Mouse (Mus musculus): ENCODE measurements at regions not wholly inside any gene's neighbourhood (a gene's known extent, or its start where the extent isn't known, plus 50 kb on each side); places are given as distances from the start of the nearest gene placed in this dataset.

- DNase-seq (ENCODE audit: low spot score in 2 of 2): no peak
These were observed 354.3 kb upstream of the Pik3r1 start for GRCm38 (mm10) chr13:102122341-102122740.

GRCm38 (mm10) chr13:102127933-102128430, 360.0 kb upstream of the Pik3r1 start:
- DNase-seq (ENCODE audit: low spot score in 2 of 2): no peak

GRCm38 (mm10) chr13:102131459-102131858, 363.4 kb upstream of the Pik3r1 start:
- no peak for DNase-seq (ENCODE audit: low spot score in 2 of 2)

GRCm38 (mm10) chr13:102132154-102132553, 364.1 kb upstream of the Pik3r1 start:
- no peak for DNase-seq (ENCODE audit: low spot score in 2 of 2)

GRCm38 (mm10) chr13:102132696-102133095, 364.7 kb upstream of the Pik3r1 start:
- DNase-seq (ENCODE audit: low spot score in 2 of 2): no peak

GRCm38 (mm10) chr13:102135210-102135609, 367.2 kb upstream of the Pik3r1 start:
- no peak for DNase-seq (ENCODE audit: low spot score in 2 of 2)

GRCm38 (mm10) chr13:102142986-102143385, 375.0 kb upstream of the Pik3r1 start:
- no peak for DNase-seq (ENCODE audit: low spot score in 2 of 2)

- DNase-seq (ENCODE audit: low spot score in 2 of 2): no peak
These were observed 375.8 kb upstream of the Pik3r1 start for GRCm38 (mm10) chr13:102143848-102144247.

- no peak for DNase-seq (ENCODE audit: low spot score in 2 of 2)
These were observed 380.0 kb upstream of the Pik3r1 start for GRCm38 (mm10) chr13:102148039-102148438.

- DNase-seq (ENCODE audit: low spot score in 2 of 2): no peak
These were observed 386.0 kb upstream of the Pik3r1 start for GRCm38 (mm10) chr13:102153785-102154608.

GRCm38 (mm10) chr13:102154609-102154899, 386.5 kb upstream of the Pik3r1 start:
- no peak for DNase-seq (ENCODE audit: low spot score in 2 of 2)

- no peak for DNase-seq (ENCODE audit: low spot score in 2 of 2)
These were observed 389.5 kb upstream of the Pik3r1 start for GRCm38 (mm10) chr13:102157369-102158130.

GRCm38 (mm10) chr13:102173382-102174234, 405.6 kb upstream of the Pik3r1 start:
- DNase-seq (ENCODE audit: low spot score in 2 of 2): no peak

- no peak for DNase-seq (ENCODE audit: low spot score in 2 of 2)
These were observed 406.4 kb upstream of the Pik3r1 start for GRCm38 (mm10) chr13:102174431-102174830.

GRCm38 (mm10) chr13:102174896-102175295, 406.9 kb upstream of the Pik3r1 start:
- no peak for DNase-seq (ENCODE audit: low spot score in 2 of 2)

- DNase-seq (ENCODE audit: low spot score in 2 of 2): no peak
These were observed 407.4 kb upstream of the Pik3r1 start for GRCm38 (mm10) chr13:102175406-102175805.

- DNase-seq (ENCODE audit: low spot score in 2 of 2): no peak
These were observed 408.4 kb upstream of the Pik3r1 start for GRCm38 (mm10) chr13:102176456-102176855.

GRCm38 (mm10) chr13:102194716-102195115, 426.7 kb upstream of the Pik3r1 start:
- DNase-seq (ENCODE audit: low spot score in 2 of 2): no peak

GRCm38 (mm10) chr13:102202301-102202700, 434.3 kb upstream of the Pik3r1 start:
- DNase-seq (ENCODE audit: low spot score in 2 of 2): no peak

- DNase-seq (ENCODE audit: low spot score in 2 of 2): no peak
These were observed 450.5 kb upstream of the Pik3r1 start for GRCm38 (mm10) chr13:102218486-102218885.

GRCm38 (mm10) chr13:102231048-102231447, 462.3 kb upstream of the Cd180 start:
- DNase-seq (ENCODE audit: low spot score in 2 of 2): no peak

Data from left cerebral cortex, adult 18-20 months (tissue).